Mouse (Mus musculus): ENCODE results near the gene 4931414P19Rik. TPM values are rescaled to one million over a fixed set of nuclear protein-coding genes. Genes with fewer than 3 reads are reported as not detected.
A peak's percentile ranks its signal among the peaks of the same experiment; 100 is the strongest.

The 4931414P19Rik gene
- total and polyA plus RNA-seq, 3 experiments, result 1.5 to 2.9 (median 2.7) TPM

GRCm38 (mm10) chr14:54623334-54623733 lies 17.5 kb upstream of the 4931414P19Rik start:
- Histone ChIP-seq H3K4me2 (ENCODE audit: insufficient read depth, low read depth, poor library complexity, severe bottlenecking) (no peak overlapping the region), H3K9ac (ENCODE audit: insufficient read depth, low read depth) (no peak overlapping the region), H3K36me3 (replicated peaks in 1 of 2; ENCODE audit: control insufficient read depth in 1 of 2, insufficient read depth in 1 of 2, low read length in 1 of 2) (peaks cover 0 to 4% of the 10 kb centered on the region in 2 experiments), H3K27ac (ENCODE audit: insufficient read depth, low read depth) (no peak overlapping the region), H3K4me1 (ENCODE audit: control insufficient read depth in 1 of 2, insufficient read depth in 2 of 2) (peaks cover 0 to 4% of the 10 kb centered on the region in 2 experiments; a peak in 1 of 4 replicates), H3K27me3 (replicated peaks) (no peaks in the 10 kb centered on the region), H3K4me3 (replicated peaks in 1 of 3; ENCODE audit: low read depth in 2 of 3, low read length in 2 of 3, poor library complexity in 1 of 3) (no peak overlapping the region), H3K9me3 (replicated peaks; ENCODE audit: low read length) (peaks cover 3% of the 10 kb centered on the region), H3K79me2 (replicated peaks; ENCODE audit: control insufficient read depth, extremely low read depth, insufficient read depth, poor library complexity, severe bottlenecking) (no peaks in the 10 kb centered on the region)
- in situ Hi-C loops (cut with MboI; ENCODE audit: low pct_ligation_motif_present, low pct_unique_long_range_greater_than_20kb, low sequenced_read_pairs) (no loop called here), dilution Hi-C loops (cut with MboI; ENCODE audit: extremely low pct_ligation_motif_present, extremely low pct_unique_long_range_greater_than_20kb, low sequenced_read_pairs) (no loop called here)
- no peak for DNase-seq (ENCODE audit: extremely low read depth)
- no peak for TF ChIP-seq MAX (IDR thresholded peaks at IDR 0.05; ENCODE audit: low read length)
- no peak for TF ChIP-seq ZNF384 (IDR thresholded peaks at IDR 0.05; ENCODE audit: low read depth, low read length)
- no peak for TF ChIP-seq HCFC1 (IDR thresholded peaks at IDR 0.05; ENCODE audit: low read depth, low read length)
- TF ChIP-seq GABPA (IDR thresholded peaks at IDR 0.05; ENCODE audit: insufficient replicate concordance, low read depth, low read length), result no peak

- Histone ChIP-seq H3K79me2 (replicated peaks; ENCODE audit: control insufficient read depth, extremely low read depth, insufficient read depth, poor library complexity, severe bottlenecking) (peaks cover 15% of the 10 kb centered on the region), H3K4me1 (ENCODE audit: control insufficient read depth in 1 of 2, insufficient read depth in 2 of 2) (peaks cover 4 to 12% of the 10 kb centered on the region in 2 experiments; a peak in 3 of 4 replicates), H3K27ac (ENCODE audit: insufficient read depth, low read depth) (no peak within 1 kb of the TSS), H3K4me3 (replicated peaks in 1 of 3; ENCODE audit: low read depth in 2 of 3, low read length in 2 of 3, poor library complexity in 1 of 3) (no peak within 1 kb of the TSS), H3K9ac (ENCODE audit: insufficient read depth, low read depth) (no peak within 1 kb of the TSS), H3K9me3 (replicated peaks; ENCODE audit: low read length) (peaks cover 3% of the 10 kb centered on the region), H3K4me2 (ENCODE audit: insufficient read depth, low read depth, poor library complexity, severe bottlenecking) (no peak within 1 kb of the TSS), H3K36me3 (replicated peaks in 1 of 2; ENCODE audit: control insufficient read depth in 1 of 2, insufficient read depth in 1 of 2, low read length in 1 of 2) (peaks cover 1 to 3% of the 10 kb centered on the region in 2 experiments), H3K27me3 (replicated peaks) (no peaks in the 10 kb centered on the region)
- no peak for DNase-seq (ENCODE audit: extremely low read depth)
- dilution Hi-C loops (cut with MboI; ENCODE audit: extremely low pct_ligation_motif_present, extremely low pct_unique_long_range_greater_than_20kb, low sequenced_read_pairs), result no loop called here
- TF ChIP-seq MYC (IDR thresholded peaks at IDR 0.05; ENCODE audit: low read depth, low read length) (no peak), POLR2AphosphoS2 (IDR thresholded peaks at IDR 0.05; ENCODE audit: low read depth, low read length) (no peak), MAX (IDR thresholded peaks at IDR 0.05; ENCODE audit: low read length) (no peak), ETS1 (conservative IDR thresholded peaks at IDR 0.05; ENCODE audit: low read depth, low read length) (no peak), ZC3H11A (IDR thresholded peaks at IDR 0.05; ENCODE audit: low read depth, low read length) (no peak), UBTF (IDR thresholded peaks at IDR 0.05; ENCODE audit: low read depth, low read length) (no peak), CHD2 (IDR thresholded peaks at IDR 0.05; ENCODE audit: low read length) (no peak), IRF4 (IDR thresholded peaks at IDR 0.05; ENCODE audit: low read depth, low read length) (no peak)
- in situ Hi-C loops (cut with MboI; ENCODE audit: low pct_ligation_motif_present, low pct_unique_long_range_greater_than_20kb, low sequenced_read_pairs), result no loop called here
These were observed 15.3 kb upstream of the 4931414P19Rik start, which contains the start of gene Psmb11 for GRCm38 (mm10) chr14:54621133-54621532. Gene Psmb11 (plus strand): TSS chr14:54621433.

GRCm38 (mm10) chr14:54617897-54618365 lies 12.1 kb upstream of the 4931414P19Rik start, which contains the start of gene Psmb5:
Gene Psmb5 (minus strand): TSS chr14:54618022.
- dilution Hi-C loops (cut with MboI; ENCODE audit: extremely low pct_ligation_motif_present, extremely low pct_unique_long_range_greater_than_20kb, low sequenced_read_pairs) (no loop called here), in situ Hi-C loops (cut with MboI; ENCODE audit: low pct_ligation_motif_present, low pct_unique_long_range_greater_than_20kb, low sequenced_read_pairs) (no loop called here)
- Histone ChIP-seq H3K4me1 (ENCODE audit: control insufficient read depth in 1 of 2, insufficient read depth in 2 of 2) (peaks cover 5 to 13% of the 10 kb centered on the region in 2 experiments; a peak in 3 of 4 replicates), H3K79me2 (replicated peaks; ENCODE audit: control insufficient read depth, extremely low read depth, insufficient read depth, poor library complexity, severe bottlenecking) (peaks cover 18% of the 10 kb centered on the region), H3K4me2 (ENCODE audit: insufficient read depth, low read depth, poor library complexity, severe bottlenecking) (peak within 1 kb of the TSS; percentile 42), H3K9me3 (replicated peaks; ENCODE audit: low read length) (peaks cover 3% of the 10 kb centered on the region), H3K4me3 (replicated peaks in 1 of 3; ENCODE audit: low read depth in 2 of 3, low read length in 2 of 3, poor library complexity in 1 of 3) (peak within 1 kb of the TSS; percentile 93 to 97 (median 93)), H3K36me3 (replicated peaks in 1 of 2; ENCODE audit: control insufficient read depth in 1 of 2, insufficient read depth in 1 of 2, low read length in 1 of 2) (peaks cover 26 to 30% of the 10 kb centered on the region in 2 experiments), H3K9ac (ENCODE audit: insufficient read depth, low read depth) (peak within 1 kb of the TSS; percentile 96), H3K27me3 (replicated peaks) (no peaks in the 10 kb centered on the region), H3K27ac (ENCODE audit: insufficient read depth, low read depth) (peak within 1 kb of the TSS; percentile 40; the same call in 1 of the 2 replicates)
- DNase-seq (ENCODE audit: extremely low read depth), result peak; percentile 92
- TF ChIP-seq MAFK (IDR thresholded peaks at IDR 0.05; ENCODE audit: insufficient replicate concordance, low read length) (no peak), RAD21 (IDR thresholded peaks at IDR 0.05; ENCODE audit: low read depth, low read length) (no peak), POLR2A (IDR thresholded peaks at IDR 0.05; ENCODE audit: low read depth, low read length) (peak; percentile 80), ZKSCAN1 (IDR thresholded peaks at IDR 0.05; ENCODE audit: borderline replicate concordance, low read depth, low read length) (no peak), ZC3H11A (IDR thresholded peaks at IDR 0.05; ENCODE audit: low read depth, low read length) (no peak), NELFE (IDR thresholded peaks at IDR 0.05; ENCODE audit: low read depth, low read length) (peak; percentile 80), TBP (conservative IDR thresholded peaks at IDR 0.05; ENCODE audit: low read depth, low read length) (peak; percentile 54; the same call in 1 of the 2 replicates), POLR2AphosphoS2 (IDR thresholded peaks at IDR 0.05; ENCODE audit: low read depth, low read length) (no peak), ETS1 (conservative IDR thresholded peaks at IDR 0.05; ENCODE audit: low read depth, low read length) (no peak), CHD2 (IDR thresholded peaks at IDR 0.05; ENCODE audit: low read length) (peak; percentile 50), TCF12 (IDR thresholded peaks at IDR 0.05; ENCODE audit: low read depth, low read length) (peak; percentile 70; the same call in 1 of the 2 replicates), MXI1 (IDR thresholded peaks at IDR 0.05; ENCODE audit: low read depth, low read length) (no peak), USF2 (conservative IDR thresholded peaks at IDR 0.05; ENCODE audit: low read depth, low read length) (no peak), ZMIZ1 (IDR thresholded peaks at IDR 0.05; ENCODE audit: low read depth, low read length) (peak; percentile 76; the same call in 1 of the 2 replicates), UBTF (IDR thresholded peaks at IDR 0.05; ENCODE audit: low read depth, low read length) (no peak), GABPA (IDR thresholded peaks at IDR 0.05; ENCODE audit: insufficient replicate concordance, low read depth, low read length) (no peak; the same call in 1 of the 2 replicates), MAX (IDR thresholded peaks at IDR 0.05; ENCODE audit: low read length) (no peak), E2F4 (IDR thresholded peaks at IDR 0.05; ENCODE audit: insufficient replicate concordance, low read depth, low read length) (no peak), MEF2A (IDR thresholded peaks at IDR 0.05; ENCODE audit: borderline replicate concordance, low read depth, low read length) (no peak)
